Mouse (Mus musculus): ENCODE measurements at regions not wholly inside any gene's neighbourhood (a gene's known extent, or its start where the extent isn't known, plus 50 kb on each side); places are given as distances from the start of the nearest gene placed in this dataset.

DNA sequence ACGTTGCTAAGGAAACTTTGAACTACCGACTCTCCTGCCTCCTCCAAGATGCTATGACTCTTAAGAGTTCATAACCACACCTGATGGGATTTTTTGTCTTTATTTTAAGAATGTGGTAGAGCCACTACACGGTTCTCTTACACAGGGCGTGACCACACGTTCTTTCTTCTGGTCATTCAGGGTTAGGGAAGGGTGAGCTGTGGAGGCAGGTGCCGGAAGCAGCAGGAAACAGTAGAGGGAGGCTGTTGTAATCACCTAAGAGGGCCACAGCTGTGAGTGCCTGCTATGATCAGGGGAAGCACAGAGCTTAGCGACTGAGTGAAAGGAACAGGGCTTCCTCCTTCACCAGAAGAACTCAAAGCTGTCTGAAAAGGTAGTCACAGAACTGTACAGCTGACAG, 50.6 kb upstream of the Larp1 start:
- no peak for ATAC-seq (replicated peaks; ENCODE audit: low FRiP score, low TSS enrichment, poor library complexity, severe bottlenecking)

DNA sequence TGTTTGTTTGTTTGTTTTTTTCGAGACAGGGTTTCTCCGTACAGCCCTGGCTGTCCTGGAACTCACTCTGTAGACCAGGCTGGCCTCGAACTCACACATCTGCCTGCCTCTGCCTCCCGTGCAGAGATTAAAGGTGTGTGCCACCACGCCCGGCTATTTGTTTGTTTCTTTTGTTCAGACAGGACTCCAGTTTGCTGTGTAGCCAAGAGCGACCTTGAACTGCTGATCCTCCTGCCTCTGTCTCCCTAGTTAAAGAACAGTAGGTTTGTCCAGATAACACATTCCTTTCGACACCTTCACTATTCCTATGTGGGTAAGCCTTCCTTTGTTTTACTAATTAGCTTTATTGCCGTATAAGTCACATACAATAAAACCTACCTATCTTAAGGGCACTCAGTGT, 52.0 kb upstream of the Larp1 start:
- ATAC-seq (replicated peaks; ENCODE audit: low FRiP score, low TSS enrichment, poor library complexity, severe bottlenecking) = no peak

DNA sequence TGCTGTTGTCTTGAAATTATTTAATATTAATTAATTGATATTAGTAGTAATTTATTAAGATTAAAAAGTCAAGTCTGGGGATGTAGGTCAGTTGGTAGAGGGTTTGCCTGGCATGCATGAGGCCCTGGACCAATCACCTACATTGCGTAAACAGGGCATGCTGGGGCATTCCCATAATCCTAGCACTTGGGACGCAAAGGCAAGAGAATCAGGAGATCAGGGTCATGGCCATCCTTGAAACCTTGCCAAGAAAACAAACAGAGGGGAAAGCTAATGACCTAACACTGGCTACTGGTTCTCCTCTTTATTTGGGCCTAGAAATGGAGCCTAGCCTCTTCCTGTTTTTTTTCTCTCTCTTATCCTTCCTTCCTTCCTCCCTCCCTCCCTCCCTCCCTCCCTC, 52.8 kb upstream of the Larp1 start:
- no peak for ATAC-seq (replicated peaks; ENCODE audit: low FRiP score, low TSS enrichment, poor library complexity, severe bottlenecking)

DNA sequence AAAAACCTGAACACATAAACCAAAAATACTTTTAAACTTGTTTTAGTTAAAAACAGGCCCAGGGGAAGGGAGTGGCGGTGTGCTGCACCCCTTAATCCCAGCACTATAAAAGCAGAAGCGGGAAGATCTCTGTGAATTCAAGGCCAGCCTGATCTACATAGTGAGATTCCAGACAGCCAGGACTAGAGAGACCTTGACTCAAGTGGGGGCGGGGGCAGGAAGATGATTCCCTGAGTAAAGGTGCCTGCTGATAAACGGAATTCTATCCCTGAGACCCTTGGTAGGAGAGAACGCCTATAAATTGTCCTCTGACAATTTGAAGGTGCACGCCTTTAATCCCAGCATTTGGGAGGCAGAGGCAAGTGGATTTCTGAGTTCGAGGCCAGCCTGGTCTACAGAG, 53.4 kb upstream of the Larp1 start:
- no peak for ATAC-seq (replicated peaks; ENCODE audit: low FRiP score, low TSS enrichment, poor library complexity, severe bottlenecking)

DNA sequence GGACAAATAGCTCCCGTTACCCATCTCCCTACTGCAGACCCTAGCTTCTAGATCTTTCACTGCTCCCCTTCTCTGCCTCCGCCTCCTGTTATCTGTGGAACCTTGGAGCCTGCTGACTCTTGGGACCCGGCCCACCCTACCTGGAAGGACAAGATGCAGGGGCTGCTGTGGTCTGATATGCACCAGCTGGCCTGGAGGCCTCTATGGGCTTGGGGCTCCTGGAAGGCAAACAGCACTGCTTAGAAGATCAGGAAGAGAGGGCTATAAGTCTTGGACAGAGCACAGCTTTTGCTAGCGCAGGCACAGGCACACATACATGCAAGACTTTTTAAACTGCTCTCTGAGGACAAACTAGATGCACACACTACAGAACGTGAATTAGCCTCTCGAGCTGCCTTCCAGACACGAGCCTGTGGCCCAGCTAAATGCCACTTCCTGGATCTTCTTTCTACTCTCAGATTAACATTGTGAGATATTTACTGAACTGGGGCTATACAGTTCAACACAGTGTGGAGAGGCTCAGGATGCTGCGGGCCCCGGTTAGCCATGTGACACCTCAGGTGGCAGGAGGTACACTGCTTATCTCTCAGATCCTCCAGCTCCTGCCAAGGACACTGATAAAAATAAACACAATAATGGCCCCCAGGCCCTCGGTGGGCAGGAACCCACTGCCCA, 54.2 kb upstream of the Larp1 start:
- peak; percentile 73 for ATAC-seq (replicated peaks; ENCODE audit: low FRiP score, low TSS enrichment, poor library complexity, severe bottlenecking)

DNA sequence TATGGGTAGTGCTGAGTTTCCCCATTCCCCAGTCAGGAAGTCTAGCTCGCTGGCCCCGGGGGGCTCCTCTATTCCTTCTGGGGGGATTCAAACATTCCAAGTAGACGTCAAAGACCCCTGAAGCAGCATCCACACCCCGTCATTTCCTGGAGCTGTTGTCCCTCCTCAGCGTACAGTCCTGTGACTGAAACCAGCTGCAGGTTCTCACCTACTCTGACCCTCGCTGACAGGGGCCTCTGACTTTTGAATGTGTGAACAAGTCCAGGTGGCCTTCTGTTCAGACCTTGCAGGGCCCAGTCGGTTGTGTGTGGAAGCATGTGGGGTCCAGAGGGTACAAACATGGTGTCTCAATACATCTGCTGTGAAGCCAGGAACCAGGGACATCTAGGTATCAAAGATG, 55.2 kb upstream of the Larp1 start:
- no peak for ATAC-seq (replicated peaks; ENCODE audit: low FRiP score, low TSS enrichment, poor library complexity, severe bottlenecking)

DNA sequence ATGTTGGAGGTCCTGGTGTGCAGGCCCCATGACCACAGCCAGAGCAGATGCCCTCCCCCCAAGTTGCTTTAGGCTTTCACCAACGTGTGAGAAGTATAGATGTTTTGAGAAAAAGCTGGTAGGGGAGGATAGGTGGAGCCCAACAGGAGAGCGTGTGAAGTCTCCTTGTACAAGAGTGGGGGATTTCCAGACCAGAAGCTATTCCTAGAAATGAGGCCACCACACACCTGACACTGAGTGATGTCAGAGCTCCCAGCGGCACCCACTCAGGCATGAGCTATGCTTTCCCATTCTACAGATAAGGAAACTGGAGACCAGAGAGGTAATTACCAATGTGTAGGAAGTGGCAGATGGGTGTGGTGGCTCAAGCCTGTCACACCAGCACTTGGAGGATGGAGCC, 56.2 kb upstream of the Larp1 start:
- peak; percentile 25; the same call in 1 of the 2 replicates for ATAC-seq (replicated peaks; ENCODE audit: low FRiP score, low TSS enrichment, poor library complexity, severe bottlenecking)

DNA sequence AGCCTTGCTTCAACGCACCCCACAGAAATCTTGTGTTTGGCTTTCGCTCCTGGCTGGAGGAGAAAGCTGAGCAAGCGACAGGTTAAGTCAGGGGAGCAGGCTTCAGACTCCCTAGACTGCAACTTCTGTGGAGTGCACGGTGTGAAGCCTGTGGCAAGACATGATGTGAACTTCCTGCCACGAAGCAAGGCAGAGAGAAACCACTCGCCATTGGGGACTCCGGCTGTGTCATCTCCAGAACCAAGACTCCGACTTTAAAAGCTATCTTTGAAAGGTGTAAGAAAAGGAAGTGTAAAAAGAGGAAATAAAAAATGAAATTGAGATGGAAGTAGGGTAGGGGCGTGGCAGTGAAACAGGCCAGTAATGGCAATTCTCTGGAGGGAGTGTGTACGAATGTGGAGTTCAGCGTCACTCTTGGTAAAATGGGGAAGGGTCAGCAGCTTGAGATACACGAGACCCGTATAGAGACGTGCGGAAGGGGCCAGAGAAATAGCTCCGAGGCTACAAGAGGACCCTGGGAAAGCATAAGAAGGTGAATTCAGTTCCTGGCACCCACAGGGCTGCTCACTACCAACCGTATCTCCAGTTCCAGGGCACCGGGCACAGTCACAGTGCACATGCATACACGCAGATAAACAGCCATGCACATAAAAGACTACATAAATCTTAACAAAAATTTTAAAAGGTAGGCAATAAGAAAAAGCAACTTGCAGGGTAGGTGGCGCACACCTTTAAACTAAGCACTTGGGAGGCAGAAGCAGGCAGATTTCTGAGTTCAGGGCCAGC, 57.1 kb upstream of the Larp1 start:
- peak; percentile 63 for ATAC-seq (replicated peaks; ENCODE audit: low FRiP score, low TSS enrichment, poor library complexity, severe bottlenecking)

DNA sequence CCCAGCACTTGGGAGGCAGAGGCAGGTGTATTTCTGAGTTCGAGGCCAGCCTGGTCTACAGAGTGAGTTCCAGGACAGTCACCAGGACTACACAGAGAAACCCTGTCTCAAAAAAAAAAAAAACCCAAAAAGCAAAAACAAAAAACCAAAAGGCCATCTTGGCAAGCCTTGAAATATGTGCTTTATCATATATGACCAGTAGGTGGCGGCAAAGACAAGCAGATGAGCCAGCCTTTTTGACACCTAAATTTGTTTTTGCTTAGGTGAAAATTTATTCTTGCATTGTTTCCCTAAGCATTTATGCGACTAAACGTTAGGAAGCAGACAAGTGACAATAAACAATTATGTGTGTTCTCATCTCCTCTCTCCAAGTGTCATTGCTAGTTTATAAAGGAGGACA, 57.9 kb upstream of the Larp1 start:
- no peak for ATAC-seq (replicated peaks; ENCODE audit: low FRiP score, low TSS enrichment, poor library complexity, severe bottlenecking)

DNA sequence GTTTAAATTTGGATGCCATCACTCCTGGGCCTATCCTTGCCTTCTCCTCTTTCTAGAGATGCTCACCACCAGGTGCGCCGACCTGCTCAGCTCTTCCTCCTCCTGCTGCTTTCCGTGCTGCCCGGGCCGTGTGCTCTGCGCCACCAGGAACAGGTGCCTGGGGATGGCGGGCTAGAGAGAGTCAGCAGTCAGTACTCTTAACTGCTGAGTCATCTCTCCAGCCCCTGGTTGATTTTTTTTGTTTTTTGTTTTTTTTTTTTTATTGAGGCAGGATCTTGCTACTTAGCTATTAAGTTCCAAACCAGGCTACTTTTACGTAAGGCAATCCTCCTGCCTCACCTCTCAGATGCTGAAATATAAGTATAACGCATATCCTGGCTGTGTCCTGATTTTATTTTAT, 59.8 kb upstream of the Larp1 start:
- no peak for ATAC-seq (replicated peaks; ENCODE audit: low FRiP score, low TSS enrichment, poor library complexity, severe bottlenecking)

DNA sequence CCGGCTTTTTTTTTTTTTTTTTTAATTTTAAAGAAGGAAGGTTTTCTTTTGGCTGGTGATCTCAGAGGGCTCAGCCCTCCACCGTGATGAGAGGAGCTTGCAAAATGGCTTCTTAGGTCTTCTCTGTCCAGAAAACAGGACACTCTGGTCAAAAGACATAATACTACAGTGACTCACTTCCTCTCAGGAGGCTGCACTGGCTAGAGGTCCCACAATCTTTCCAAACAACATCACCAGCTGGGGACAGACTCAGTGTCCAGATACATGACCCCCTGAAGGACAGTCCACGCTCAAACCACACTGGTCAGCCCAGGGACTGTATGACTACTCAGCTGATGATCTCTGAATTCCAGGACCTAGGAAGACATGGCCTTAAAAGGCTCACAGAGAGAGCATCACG, 61.5 kb upstream of the Larp1 start:
- no peak for ATAC-seq (replicated peaks; ENCODE audit: low FRiP score, low TSS enrichment, poor library complexity, severe bottlenecking)

DNA sequence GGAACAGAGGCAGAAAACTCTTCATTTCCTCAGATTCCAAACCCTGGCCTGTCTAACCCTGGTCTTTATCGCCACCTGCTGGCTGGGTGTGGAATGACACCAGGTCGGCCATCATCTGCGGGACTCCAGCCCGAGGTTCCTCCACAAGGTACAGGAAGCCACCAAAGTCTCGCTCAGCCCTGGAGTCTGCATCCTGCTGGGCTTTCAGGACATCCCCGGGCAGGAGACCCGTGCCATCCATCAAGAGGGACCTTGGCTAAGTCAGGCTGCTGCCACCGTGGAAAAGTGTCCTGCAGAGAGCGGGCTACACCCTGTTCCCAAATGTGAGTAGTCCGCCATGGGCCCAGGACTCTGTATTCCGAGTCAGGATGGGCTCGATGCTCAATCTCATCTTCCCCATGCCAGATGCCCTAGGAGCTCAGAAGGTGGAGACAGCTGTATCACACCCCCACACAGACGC, 74.4 kb upstream of the Larp1 start:
- peak; percentile 64 for ATAC-seq (replicated peaks; ENCODE audit: low FRiP score, low TSS enrichment, poor library complexity, severe bottlenecking)

DNA sequence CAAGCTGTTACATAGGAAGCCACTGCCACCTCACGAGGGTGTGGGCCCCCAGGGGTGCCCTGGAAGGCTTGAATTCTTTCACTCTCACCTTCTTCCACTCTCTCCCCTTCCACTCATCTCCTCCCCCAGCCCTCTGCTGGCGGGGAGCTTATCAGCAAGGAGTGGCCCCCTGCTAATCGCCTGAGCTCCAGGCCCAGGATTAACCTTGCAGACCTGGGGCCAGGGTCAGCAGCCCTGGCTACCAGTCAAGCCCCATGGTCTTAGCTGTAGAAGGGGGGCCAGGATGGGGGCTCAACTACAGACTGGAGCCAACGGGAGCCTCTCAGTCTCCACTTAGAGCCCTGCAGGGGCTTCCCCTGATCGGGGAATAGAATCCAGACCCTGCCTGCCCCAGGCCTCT, 75.8 kb upstream of the Larp1 start:
- ATAC-seq (replicated peaks; ENCODE audit: low FRiP score, low TSS enrichment, poor library complexity, severe bottlenecking) = no peak

DNA sequence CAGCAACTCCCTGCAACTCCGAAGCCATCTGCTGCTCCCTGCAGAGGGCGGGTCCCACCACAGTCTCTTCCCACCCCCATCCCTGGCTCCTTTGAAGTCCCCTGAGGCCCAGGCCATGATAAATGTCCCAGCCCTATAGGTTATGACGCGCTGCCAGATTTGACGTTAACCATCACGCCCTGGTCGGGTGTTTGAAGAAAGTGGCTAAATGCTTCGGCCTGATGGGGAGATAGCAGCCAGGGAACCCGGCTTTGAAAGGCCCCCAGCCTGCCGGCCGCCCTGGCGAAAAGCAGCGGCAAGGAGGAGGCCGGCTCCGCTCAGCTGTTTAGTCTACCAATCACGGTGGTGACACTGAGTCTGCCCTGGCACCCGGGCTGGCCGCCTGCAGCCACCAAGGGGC, 79.4 kb upstream of the Larp1 start:
- no peak for ATAC-seq (replicated peaks; ENCODE audit: low FRiP score, low TSS enrichment, poor library complexity, severe bottlenecking)

DNA sequence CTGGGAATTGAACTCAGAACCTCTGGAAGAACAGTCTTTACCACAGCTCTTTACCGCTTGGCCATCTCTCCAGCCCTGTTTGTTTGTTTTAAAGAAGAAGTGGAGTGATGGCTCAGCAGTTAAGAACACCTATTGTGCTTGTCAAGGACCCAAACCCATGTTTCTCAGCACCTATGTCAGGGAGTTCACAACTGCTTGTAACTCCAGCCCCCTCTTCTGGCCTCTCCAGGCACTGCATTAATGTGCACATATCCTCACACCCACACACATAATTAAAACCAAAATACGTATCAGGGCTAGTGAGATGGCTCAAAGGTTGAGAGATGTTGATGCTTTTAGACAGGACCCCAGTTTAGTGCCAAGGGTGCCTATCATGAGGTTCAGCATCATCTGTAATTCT, 87.6 kb upstream of the Hand1 start:
- no peak for ATAC-seq (replicated peaks; ENCODE audit: low FRiP score, low TSS enrichment, poor library complexity, severe bottlenecking)

DNA sequence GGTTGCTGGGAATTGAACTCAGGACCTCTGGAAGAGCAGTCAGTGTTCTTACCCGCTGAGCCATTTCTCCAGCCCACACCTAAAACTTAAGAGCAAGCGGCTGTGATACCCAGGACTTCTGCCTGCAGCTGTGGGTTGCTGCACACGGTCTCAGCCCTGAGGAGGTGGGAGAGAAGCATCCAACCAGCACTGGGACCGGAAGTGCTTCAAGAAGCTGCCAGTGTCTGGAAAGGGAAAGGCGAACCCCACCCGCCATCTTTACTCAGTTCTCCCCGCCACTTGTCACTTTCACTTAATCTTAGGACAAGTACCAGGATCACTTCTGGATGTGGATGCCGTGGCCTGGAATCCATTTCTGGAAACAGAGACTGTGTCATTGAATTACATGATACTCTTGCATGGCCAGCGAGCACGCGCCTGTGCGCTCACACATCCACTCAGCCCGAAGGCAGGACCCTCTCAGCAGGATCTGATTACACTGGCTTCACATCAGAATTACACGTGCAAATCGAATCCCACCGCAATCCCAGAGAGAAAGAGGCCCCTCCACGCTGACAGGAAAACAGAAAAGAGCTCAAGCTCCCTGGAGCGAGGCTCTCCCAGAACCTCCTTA, 85.9 kb upstream of the Hand1 start:
- no peak for ATAC-seq (replicated peaks; ENCODE audit: low FRiP score, low TSS enrichment, poor library complexity, severe bottlenecking)

DNA sequence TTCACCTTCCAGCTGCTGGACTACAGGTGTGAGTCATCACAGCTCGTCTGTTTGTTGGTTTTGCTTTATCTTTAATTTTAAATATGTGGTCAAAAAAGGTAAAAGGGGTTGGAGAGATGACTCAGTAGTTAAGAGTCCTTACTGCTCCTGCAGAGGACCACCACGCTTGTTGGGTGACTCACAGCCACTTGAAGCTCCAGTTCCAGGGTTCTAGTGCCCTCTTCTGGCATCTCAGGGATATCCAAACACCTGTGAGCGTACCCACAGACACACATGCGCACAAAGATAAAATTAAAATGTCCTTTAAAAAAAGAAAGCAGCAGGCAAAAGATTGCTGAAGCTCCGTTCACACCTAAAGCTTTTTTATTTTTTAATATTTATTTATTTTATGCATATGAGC, 85.4 kb upstream of the Hand1 start:
- ATAC-seq (replicated peaks; ENCODE audit: low FRiP score, low TSS enrichment, poor library complexity, severe bottlenecking) = no peak

DNA sequence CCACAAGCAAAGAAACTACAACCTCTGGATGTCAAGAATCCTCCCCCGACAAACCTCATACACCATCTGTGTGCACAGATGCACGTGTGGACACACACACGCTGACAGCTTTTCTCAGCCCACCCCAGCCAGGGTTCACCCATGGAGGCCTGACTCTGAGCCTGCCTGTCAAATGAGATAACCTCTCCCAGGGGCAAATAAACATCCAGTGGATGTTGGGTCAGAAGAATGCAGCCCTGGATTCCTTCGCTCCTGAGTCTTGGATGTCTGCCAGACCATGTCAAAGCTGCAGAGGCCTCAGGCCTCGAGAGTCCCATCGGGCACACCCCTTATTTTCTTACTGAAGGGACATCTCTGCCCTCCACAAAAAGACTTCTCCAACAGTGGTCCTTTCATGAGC, 83.4 kb upstream of the Hand1 start:
- no peak for ATAC-seq (replicated peaks; ENCODE audit: low FRiP score, low TSS enrichment, poor library complexity, severe bottlenecking)

DNA sequence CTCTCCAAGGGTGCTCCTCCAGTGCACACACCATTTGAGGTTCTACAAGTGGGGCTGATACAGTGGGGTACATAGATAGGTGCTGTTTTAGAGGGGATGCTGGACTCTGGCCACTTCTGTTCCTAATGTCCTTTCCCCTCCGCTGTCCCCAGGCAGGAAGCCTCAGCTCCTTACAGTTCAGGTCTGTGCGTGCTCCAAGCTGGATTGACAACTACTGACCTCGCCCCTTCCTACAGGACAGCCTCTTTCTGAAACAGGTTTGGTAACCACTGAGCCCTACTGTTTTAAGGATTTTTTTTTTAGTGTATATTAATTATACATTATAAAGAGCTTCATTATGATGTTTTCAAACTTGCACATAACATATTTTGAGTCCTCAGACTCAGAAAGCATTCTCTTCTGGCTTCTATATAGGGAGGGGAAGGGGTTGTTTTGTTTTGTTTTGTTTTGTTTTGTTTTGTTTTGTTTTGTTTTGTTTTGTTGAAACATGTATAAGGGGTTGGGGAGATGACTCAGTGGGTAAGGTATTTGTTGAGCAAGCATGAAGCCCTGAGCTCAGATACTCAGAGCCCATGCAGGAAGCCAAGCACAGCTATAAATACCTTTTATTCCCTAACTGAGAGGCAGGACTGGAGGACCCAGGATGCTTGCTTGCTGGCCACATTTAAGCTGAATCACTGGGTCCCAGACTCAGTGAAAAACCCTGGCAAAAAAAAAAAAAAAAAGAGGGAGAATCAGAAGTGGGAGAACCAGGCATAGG, 81.4 kb upstream of the Hand1 start:
- no peak for ATAC-seq (replicated peaks; ENCODE audit: low FRiP score, low TSS enrichment, poor library complexity, severe bottlenecking)

DNA sequence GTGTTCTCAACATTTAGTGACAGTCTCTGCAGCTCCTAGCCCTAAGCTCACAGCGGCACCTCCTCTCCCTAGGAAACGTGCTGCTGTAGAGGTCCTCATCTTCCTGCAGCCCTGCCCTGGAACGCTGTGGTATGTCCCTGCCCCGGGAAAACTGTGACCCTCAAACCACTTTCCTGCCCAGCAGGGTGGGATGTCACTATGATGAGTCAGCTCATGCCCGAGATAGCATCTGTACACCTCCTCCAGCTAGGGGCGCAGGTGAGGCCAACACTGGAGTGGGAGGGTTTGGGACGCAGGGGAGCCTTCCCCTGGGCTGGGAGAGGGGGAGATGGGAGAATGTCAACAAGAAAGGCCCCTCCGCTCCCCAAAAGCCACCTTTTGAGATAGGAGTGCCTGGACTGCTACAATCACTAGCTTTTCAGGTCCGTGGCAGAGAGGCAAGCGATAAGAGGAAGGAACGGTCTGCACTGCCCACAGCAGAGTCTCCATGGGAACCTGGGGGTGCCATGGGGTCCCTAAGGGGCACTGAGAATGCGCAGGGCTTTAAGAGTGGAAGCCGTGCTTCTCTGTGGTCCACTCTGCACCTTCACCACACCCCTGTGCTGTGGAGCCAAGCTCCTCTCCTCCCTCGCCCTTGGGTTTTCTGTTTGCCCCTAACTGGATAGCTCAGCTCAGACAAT, 80.5 kb upstream of the Hand1 start:
- no peak for ATAC-seq (replicated peaks; ENCODE audit: low FRiP score, low TSS enrichment, poor library complexity, severe bottlenecking)
